In the genomic region with DNA sequence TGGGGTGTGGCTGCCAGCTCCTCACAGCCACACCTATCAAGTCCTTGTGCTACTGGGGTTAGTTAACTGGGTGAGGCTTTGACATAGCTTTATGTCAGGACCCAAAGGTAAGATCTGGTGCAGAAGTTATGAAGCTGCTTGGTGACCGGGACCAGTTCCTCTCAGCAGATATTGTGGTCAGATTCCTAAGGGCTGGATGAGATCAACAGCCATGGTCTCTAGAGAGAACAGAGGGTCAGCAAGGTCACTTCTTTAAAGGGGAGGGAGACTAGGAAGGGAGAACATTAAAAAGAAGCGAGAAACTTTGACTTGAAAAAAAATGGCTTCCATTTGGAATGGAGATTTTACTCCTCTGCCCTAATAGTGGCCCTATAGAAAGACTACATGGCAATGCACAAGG, we compare ENCODE assay signal across 13 mouse cellular contexts.
"Had no signal": no experiment of that assay in that cellular context is flagged by ENCODE, and none has a peak within 500 bp of the region (broad histone marks: within the 10 kb centered on the region; RNA-seq: fewer than 3 reads in every experiment).

No protein-coding gene starts in this region.

- H3K36me3 ChIP-seq: limb, embryonic 10.5 days; liver, embryonic 15.5 days; neural tube, embryonic 12.5 days had no signal

- H3K9me3 ChIP-seq: limb, embryonic 10.5 days; liver, embryonic 15.5 days; neural tube, embryonic 12.5 days had no signal

- ATAC-seq: intestine, postnatal 0 days had no signal

- H3K4me2 ChIP-seq: liver, embryonic 11.5 days; liver, embryonic 15.5 days; lung, embryonic 14.5 days; neural tube, embryonic 12.5 days had no signal

- H3K27me3 ChIP-seq: liver, embryonic 15.5 days; neural tube, embryonic 12.5 days had no signal

- H3K4me3 ChIP-seq: layer of hippocampus, adult 2 months; limb, embryonic 10.5 days; liver, embryonic 15.5 days; neural tube, embryonic 12.5 days had no signal

- H3K27ac ChIP-seq: kidney, postnatal 0 days; layer of hippocampus, adult 2 months; limb, embryonic 10.5 days; liver, embryonic 15.5 days; neural tube, embryonic 12.5 days had no signal

- H3K4me1 ChIP-seq: limb, embryonic 10.5 days; liver, embryonic 15.5 days; neural tube, embryonic 12.5 days had no signal

- DNase-seq: kidney, postnatal 4 days; lung, embryonic 14.5 days; midbrain, embryonic 14.5 days; spleen, adult 18-20 months; thymus, adult 18-20 months; thymus, postnatal 14 days had no signal

- H3K9ac ChIP-seq: liver, embryonic 15.5 days; lung, embryonic 14.5 days; neural tube, embryonic 12.5 days had no signal
